Mouse (Mus musculus) splenic B cell, adult 2 months (primary cell): ENCODE results near the gene B630019K06Rik.
"Not testable (repeated sequence)": the region's sequence is repeated elsewhere in the genome, so short reads cannot be mapped to it uniquely, and the experiment has no call there.

Experiments used
- DNase-seq: peaks from one replicate; pipeline ENCODE4 v3.0.0-alpha.2; 2011; ENCODE audit warnings: low read depth, low spot score
- H3K27me3 ChIP-seq: 2 replicates; pipeline ENCODE4 v1.6.1; 2012; ENCODE audit warnings: mild to moderate bottlenecking, low read length, moderate library complexity, mixed read lengths; ENCODE audit not compliant: control insufficient read depth, poor library complexity, insufficient read depth, severe bottlenecking
- H3K36me3 ChIP-seq: 2 replicates; pipeline ENCODE4 v1.6.1; 2012; ENCODE audit warnings: mild to moderate bottlenecking, low read length, moderate library complexity, mixed read lengths; ENCODE audit not compliant: control insufficient read depth, poor library complexity, insufficient read depth, severe bottlenecking

Gene B630019K06Rik

DNA sequence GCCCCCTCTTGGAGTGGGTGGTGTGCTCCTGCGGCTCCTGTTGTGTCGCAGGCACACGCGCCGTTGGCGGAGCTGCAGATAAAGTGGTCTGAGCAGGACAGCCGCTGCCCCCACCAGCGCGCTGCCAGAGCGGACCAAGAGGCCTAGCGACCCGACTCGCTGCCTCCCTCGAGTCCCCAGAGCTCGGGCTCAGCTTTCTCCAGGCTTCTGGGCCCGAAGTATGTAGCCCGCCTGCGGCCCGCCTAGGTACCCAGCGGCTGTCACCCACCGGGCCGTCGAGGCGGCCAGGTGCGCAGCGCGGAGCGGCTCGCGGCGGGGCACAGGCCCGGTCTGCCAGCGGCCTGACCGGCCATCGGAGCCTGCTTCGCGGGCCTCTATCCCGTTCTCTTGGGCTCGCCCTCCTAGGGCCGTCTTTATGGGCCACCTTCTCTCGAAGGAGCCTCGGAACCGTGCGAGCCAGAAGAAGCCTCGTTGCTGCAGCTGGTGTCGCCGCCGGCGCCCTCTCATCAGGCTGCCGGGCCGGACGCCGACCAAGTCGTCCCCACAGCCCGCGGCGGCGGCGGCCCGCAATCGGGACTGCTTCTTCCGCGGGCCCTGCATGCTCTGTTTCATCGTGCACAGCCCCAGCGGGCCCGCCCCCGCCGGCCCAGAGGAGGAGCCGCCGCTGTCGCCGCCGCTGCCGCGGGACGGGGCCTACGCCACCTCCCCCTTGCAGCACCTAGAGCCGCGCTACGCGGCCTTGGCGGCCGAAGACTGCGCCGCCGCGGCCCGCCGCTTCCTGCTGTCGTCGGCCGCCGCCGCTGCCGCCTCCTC lies at the start of gene B630019K06Rik:
Gene B630019K06Rik, plus strand, starts transcription at position 40 of the 813 bp plus-strand sequence.
- DNase-seq: peak; percentile 34

DNA sequence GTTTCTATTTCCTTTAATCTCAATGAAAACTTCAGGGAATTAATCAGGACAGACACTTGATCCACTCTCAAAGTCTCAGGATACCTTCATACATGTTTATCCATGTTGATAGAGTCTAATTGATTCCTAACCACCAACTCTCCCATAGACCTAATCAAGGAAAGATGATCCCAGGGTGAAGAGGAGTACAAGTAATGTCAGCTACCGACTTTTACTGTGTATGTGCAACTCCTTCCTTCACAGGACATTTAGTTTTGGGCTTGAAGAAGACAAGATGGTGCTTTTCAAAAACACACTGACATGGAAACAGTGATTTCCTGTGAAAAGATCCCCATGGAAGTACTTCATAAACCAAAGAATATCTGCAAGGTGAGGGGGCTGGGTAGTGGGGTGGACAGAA lies 48.5 kb upstream of the B630019K06Rik start, which contains the start of gene Gm6592:
Gene Gm6592, plus strand, starts transcription at position 301 of the 400 bp plus-strand sequence.
- H3K27me3 ChIP-seq: no peaks in the 10 kb centered on the region
- no peak for DNase-seq
- no peaks in the 10 kb centered on the region for H3K36me3 ChIP-seq

More for the DNA sequence above, at the start of gene B630019K06Rik:
- H3K27me3 ChIP-seq: no peaks in the 10 kb centered on the region
- no peaks in the 10 kb centered on the region for H3K36me3 ChIP-seq

GRCm38 (mm10) chrX:8852486-8852885 lies 39.7 kb upstream of the B630019K06Rik start:
- no peak for DNase-seq
- Histone ChIP-seq H3K27me3 (no peaks in the 10 kb centered on the region), H3K36me3 (no peaks in the 10 kb centered on the region)

- not testable (repeated sequence) for H3K27me3 ChIP-seq, H3K36me3 ChIP-seq
- peak; percentile 40 for DNase-seq
Measured at GRCm38 (mm10) chrX:8864331-8864730, 27.9 kb upstream of the B630019K06Rik start.

DNA sequence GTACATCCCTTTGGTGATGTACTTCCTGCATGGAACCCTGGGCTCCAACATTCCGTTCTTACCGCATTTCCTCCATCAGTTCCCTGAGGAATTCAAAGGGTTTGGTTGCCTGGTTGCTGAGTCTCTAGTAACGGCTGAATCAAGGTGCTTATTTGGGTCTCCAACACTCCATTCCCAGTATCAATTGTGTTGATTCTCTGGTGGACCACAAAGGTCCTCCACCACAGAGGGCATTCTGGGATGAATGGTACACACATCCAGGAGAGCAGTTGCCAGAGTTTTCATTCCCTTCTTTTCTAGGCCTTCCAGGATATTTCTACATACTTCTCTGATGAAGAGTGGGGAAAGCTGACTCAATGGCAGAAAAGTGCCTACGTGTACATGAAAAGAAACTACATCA lies 18.2 kb upstream of the B630019K06Rik start, which contains the start of gene Gm5751:
Gene Gm5751, plus strand, starts transcription at position 301 of the 400 bp plus-strand sequence.
- H3K36me3 ChIP-seq, H3K27me3 ChIP-seq, DNase-seq: not testable (repeated sequence)

- Histone ChIP-seq H3K36me3 (no peaks in the 10 kb centered on the region), H3K27me3 (no peaks in the 10 kb centered on the region)
- no peak for DNase-seq
Measured at GRCm38 (mm10) chrX:8884336-8884735, 7.8 kb upstream of the B630019K06Rik start.

DNA sequence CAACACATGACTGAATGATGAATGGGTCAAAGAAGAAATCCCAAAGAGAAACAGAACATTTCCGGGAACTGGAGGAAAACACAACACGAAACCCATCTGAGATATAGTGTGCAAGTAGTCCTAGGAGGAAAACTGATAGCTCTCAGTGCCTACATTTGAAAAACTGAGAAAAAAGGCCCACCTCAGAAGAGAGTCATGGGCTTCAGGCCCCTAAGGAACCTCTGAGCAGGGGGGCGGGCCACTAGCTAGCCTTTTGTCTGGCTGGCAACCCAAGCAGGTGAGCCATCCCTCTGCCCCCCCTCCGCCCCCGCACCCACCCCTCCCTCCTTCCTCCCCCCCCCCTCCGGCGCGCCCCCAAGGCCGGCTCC lies 223 bp upstream of the B630019K06Rik start:
- no peak for DNase-seq
- H3K36me3 ChIP-seq: no peaks in the 10 kb centered on the region

GRCm38 (mm10) chrX:8893182-8893651 lies 1.0 kb downstream of the B630019K06Rik start:
- no peaks in the 10 kb centered on the region for H3K27me3 ChIP-seq
- no peak for DNase-seq
- H3K36me3 ChIP-seq: no peaks in the 10 kb centered on the region

More for the DNA sequence above, 223 bp upstream of the B630019K06Rik start:
- no peaks in the 10 kb centered on the region for H3K27me3 ChIP-seq

GRCm38 (mm10) chrX:8900823-8901222 lies 8.6 kb downstream of the B630019K06Rik start:
- no peaks in the 10 kb centered on the region for H3K36me3 ChIP-seq
- no peaks in the 10 kb centered on the region for H3K27me3 ChIP-seq
- no peak for DNase-seq

- Histone ChIP-seq H3K36me3 (no peaks in the 10 kb centered on the region), H3K27me3 (no peaks in the 10 kb centered on the region)
- no peak for DNase-seq
Measured at GRCm38 (mm10) chrX:8901906-8902472, 9.8 kb downstream of the B630019K06Rik start.

DNA sequence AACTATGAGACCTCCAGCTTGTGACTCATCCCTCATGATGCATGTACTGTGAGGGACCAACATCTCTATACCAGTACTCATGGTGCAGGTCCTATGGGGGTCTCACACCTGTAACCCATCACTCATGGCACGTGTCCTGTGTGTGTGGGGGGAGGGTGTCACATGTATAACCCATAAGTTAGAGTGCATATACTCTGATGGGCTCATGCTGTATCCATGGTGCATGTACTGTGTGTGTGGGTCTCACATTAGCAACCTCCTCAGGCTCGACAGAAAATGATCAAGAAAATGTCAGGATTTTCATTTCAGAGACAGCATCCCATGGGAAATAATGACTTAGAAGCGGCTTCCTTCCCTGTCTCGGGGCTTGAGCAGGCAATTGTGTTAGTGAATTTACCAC lies 28.9 kb downstream of the B630019K06Rik start:
- no peak for DNase-seq
- no peaks in the 10 kb centered on the region for H3K27me3 ChIP-seq
- no peaks in the 10 kb centered on the region for H3K36me3 ChIP-seq

DNA sequence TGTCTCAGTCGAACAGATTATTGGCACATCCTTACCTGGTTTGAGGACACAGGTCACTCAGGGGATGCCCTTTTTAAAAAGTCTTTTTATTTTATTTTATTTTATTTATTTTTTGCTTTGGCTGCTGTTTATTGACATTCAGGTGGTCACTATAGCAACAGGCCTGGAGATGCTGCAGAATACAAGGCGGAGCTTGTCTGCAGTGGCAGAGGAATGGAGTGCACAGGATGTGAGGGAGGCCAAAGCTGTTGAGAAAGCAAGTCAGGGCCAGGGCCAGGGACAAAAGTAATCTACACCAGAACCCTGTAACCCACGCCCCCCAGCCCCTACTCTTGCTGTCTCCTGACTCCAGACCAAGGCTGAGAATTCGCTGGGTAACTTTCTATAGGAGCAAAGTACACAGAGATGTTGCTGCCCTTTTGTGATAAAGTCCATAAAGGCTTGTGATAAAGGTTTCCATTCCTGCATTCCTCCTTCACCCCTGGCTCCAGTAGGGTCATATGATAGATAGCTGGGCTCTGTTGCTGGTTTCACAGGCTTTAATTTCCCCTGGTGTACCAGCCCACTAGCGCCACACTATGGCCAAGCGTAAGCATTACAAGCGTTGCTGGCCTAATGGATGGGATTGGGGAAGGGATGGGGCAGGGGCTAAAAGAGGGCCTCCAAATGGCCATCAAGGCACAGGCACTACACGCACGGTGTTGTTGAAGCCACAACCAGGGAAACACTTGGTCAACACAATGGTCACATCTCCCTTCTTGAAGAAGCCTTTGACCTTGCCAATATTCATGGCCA lies 29.8 kb downstream of the B630019K06Rik start:
- Histone ChIP-seq H3K36me3 (no peaks in the 10 kb centered on the region), H3K27me3 (no peaks in the 10 kb centered on the region)
- no peak for DNase-seq

DNA sequence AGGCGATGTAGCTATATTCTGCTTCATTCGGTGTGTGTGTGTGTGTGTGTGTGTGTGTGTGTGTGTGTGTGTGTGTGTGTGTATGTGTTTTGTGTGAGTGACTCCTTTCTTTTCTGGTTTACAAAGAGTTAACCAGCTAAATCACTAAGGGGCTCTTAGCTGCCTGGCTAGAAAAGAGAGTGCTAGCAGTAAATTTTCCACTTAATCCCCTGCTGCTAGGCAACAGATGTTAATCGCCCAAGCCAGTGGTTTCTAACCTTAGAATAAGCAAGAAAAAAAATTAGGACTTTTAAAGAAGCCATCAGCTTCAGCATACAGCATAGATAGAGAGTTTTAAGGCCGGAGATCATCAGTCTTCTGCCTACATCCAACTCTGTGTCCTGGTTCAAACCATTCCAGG lies 35.1 kb downstream of the B630019K06Rik start:
- no peak for DNase-seq
- H3K36me3 ChIP-seq: no peaks in the 10 kb centered on the region
- no peaks in the 10 kb centered on the region for H3K27me3 ChIP-seq

DNA sequence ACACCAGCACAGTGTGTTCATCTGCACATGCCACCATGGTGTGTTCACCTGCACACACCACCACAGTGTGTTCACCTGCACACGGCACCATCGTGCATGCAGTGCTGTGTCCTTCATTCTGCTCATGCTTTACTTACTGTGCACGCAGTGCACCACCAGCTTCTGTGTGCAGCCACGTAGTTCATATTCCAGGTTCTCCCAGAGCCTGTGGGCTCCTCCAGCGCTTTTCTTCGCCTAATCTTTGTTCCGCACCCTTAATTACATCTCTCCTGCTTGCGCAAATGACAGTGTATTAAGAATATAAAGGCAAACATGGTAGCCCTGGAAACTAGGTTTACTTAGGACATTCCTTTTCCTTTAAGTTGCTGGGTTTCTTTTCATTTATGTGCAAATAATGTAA lies 51.9 kb downstream of the B630019K06Rik start:
- no peaks in the 10 kb centered on the region for H3K27me3 ChIP-seq
- DNase-seq: no peak
- H3K36me3 ChIP-seq: no peaks in the 10 kb centered on the region
